Mouse (Mus musculus) cerebellum, adult 2 months (tissue): Measurements from ENCODE around the gene Trim65.
"Not testable (repeated sequence)": the region's sequence is repeated elsewhere in the genome, so short reads cannot be mapped to it uniquely, and the experiment has no call there.

ENCODE experiments used
- CTCF ChIP-seq: fragments of 200-500 bp; IDR thresholded peaks from 2 replicates; pipeline ENCODE4 v1.5.1; 2011; ENCODE audit warnings: low read depth, mild to moderate bottlenecking, control low read depth, low read length, moderate library complexity, borderline replicate concordance; ENCODE audit not compliant: insufficient read depth
- POLR2A ChIP-seq: fragments of 200-500 bp; IDR thresholded peaks from 2 replicates; pipeline ENCODE4 v1.6.1; 2011; ENCODE audit warnings: low read length, control low read depth, borderline replicate concordance; ENCODE audit not compliant: insufficient read depth

GRCm38 (mm10) chr11:116092959-116093358, 38.0 kb downstream of the Trim65 start:
- not testable (repeated sequence) for TF ChIP-seq POLR2A, CTCF
